ENCODE assay signal across 26 mouse cellular contexts in the genomic region with DNA sequence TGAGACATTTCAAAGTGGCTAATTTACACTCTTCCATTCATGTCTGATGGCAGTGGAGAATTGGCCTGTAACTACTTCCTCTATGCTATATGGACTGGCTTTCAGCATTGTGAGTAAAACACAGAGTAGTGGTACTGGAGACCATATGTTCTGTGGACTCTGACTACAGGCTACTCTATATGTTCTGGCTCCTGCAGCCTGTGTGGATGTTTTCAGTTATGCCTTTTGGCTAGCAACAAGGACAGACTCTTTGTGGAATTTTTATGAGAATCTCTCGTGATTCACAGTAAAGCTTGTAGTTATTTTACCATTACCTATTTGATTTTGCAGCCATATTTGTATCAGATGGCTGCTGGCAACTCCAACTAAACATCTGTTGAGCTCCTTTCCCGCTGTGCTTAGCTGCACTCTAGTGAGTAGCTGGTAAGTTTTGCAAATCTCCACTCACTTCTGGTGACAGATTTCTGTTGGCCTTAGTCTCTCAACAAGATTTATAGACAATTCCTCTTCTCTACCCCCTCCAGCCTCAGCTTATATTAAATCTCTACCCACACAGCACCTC.
"Had no signal": no experiment of that assay in that cellular context is flagged by ENCODE, and none has a peak within 500 bp of the region (broad histone marks: within the 10 kb centered on the region; RNA-seq: fewer than 3 reads in every experiment).

No protein-coding gene starts in this region.

- ATAC-seq: hindbrain, postnatal 0 days; intestine, embryonic 16.5 days; liver, embryonic 12.5 days had no signal

- H3K4me3 ChIP-seq: heart, adult 2 months; heart, embryonic 13.5 days; heart, embryonic 15.5 days; hindbrain, embryonic 13.5 days; hindbrain, embryonic 15.5 days; kidney, embryonic 15.5 days; limb, embryonic 12.5 days; liver, embryonic 12.5 days had no signal

- H3K9me3 ChIP-seq: heart, embryonic 13.5 days; heart, embryonic 15.5 days; hindbrain, embryonic 13.5 days; hindbrain, embryonic 15.5 days; kidney, embryonic 15.5 days; limb, embryonic 12.5 days; liver, embryonic 12.5 days had no signal

- H3K27ac ChIP-seq: heart, adult 2 months; heart, embryonic 13.5 days; heart, embryonic 15.5 days; hindbrain, embryonic 13.5 days; hindbrain, embryonic 15.5 days; hindbrain, postnatal 0 days; kidney, embryonic 15.5 days; kidney, postnatal 0 days; limb, embryonic 12.5 days; liver, embryonic 12.5 days; liver, embryonic 14.5 days had no signal

- H3K27me3 ChIP-seq: heart, embryonic 13.5 days; heart, embryonic 15.5 days; hindbrain, embryonic 13.5 days; hindbrain, embryonic 15.5 days; kidney, embryonic 15.5 days; limb, embryonic 12.5 days; liver, embryonic 12.5 days had no signal

- DNase-seq: gastrocnemius, postnatal 14 days; gastrocnemius, postnatal 36 days; heart, adult 11 months; heart, adult 2 months; heart, postnatal 14 days; heart, postnatal 36 days; kidney, adult 11 months; kidney, adult 2 months; kidney, adult 9 months; kidney, postnatal 14 days; kidney, postnatal 36 days; layer of hippocampus, adult 9-11 months; layer of hippocampus, postnatal 36 days; left cerebral cortex, postnatal 4 days had no signal

- H3K4me2 ChIP-seq: heart, embryonic 11.5 days; heart, embryonic 13.5 days; heart, embryonic 15.5 days; hindbrain, embryonic 13.5 days; hindbrain, embryonic 15.5 days; kidney, embryonic 15.5 days; limb, embryonic 12.5 days; liver, embryonic 12.5 days had no signal

- H3K4me1 ChIP-seq: heart, embryonic 13.5 days; heart, embryonic 15.5 days; hindbrain, embryonic 13.5 days; hindbrain, embryonic 15.5 days; kidney, embryonic 15.5 days; limb, embryonic 12.5 days; liver, embryonic 12.5 days had no signal

- H3K36me3 ChIP-seq: heart, embryonic 13.5 days; heart, embryonic 15.5 days; hindbrain, embryonic 13.5 days; hindbrain, embryonic 15.5 days; kidney, embryonic 15.5 days; limb, embryonic 12.5 days; liver, embryonic 12.5 days had no signal

- H3K9ac ChIP-seq: heart, embryonic 13.5 days; heart, embryonic 15.5 days; hindbrain, embryonic 13.5 days; hindbrain, embryonic 15.5 days; kidney, embryonic 15.5 days; limb, embryonic 12.5 days; liver, embryonic 12.5 days; liver, embryonic 14.5 days had no signal
